Mouse (Mus musculus) gonadal fat pad, adult 2 months (tissue): ENCODE measurements at regions not wholly inside any gene's neighbourhood (a gene's known extent, or its start where the extent isn't known, plus 50 kb on each side); places are given as distances from the start of the nearest gene placed in this dataset.
"Not testable (repeated sequence)": the region's sequence is repeated elsewhere in the genome, so short reads cannot be mapped to it uniquely, and the experiment has no call there.

Source experiments
- DNase-seq: peaks from one replicate; pipeline ENCODE4 v3.0.0-alpha.2; 2012; ENCODE audit warnings: low read depth

DNA sequence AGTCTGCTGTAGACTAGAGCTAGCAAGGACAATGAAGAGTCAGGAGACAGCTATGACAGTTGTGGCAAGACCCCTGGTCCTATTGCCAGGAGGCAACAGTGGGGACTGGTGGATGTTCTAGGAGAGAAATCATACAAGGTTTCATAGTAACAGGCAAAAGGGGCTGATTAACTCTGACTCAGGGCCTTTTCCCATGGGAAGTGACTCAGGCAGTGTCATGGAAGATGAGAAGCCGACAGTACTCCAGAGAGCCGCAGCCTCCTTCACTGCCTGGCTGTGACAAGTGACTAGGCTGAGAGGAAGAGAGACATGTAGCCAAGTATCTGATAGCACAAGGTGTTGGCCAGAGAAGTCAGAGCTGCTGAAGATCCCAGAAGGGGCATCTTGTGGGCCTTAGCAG, 145.3 kb upstream of the Haao start:
- no peak for DNase-seq

DNA sequence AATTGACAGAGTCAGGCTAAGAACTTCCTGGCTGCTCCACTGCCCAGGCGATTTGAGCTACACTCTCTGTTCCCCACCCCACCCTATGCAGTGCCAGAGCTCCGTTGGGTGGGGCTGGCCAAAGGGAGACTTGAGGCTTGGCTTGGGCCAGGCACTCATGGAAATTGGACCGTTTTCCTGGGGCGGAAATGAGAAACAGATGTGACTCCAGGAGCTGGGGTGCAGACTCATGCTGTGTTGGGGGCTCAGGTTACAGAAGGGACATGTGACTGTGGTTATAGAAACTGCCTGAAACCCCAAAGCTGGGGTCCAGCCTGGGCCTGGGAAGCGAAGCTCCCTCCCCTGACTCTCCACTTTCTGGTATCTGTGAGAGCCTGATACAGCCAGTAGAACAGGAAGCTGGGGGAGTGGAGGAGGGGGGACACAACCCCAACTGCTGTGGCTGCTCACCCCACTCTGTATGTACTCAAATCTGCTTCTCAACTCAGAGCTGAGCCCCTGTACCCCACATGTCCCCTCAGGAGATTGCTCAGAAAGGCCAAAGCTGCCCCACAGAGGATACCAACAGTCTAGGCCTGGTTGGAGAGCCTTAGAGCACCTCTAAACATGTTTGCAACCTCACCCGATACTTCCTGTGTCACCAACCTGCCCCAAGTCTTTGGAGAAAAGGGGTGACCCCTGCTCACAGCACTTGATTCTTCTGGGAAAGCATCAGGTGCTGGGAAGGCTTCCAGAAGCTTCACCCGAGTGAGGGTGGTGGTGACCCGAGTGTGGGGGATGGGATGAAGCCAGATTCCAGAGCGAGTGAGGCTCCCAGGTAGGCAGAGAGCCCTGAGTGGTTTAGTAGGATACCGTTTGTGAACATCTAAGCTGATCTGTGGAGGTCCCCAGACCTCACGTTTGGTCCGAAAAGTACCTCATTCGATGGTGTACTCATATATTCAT, 142.9 kb upstream of the Haao start:
- DNase-seq = no peak

DNA sequence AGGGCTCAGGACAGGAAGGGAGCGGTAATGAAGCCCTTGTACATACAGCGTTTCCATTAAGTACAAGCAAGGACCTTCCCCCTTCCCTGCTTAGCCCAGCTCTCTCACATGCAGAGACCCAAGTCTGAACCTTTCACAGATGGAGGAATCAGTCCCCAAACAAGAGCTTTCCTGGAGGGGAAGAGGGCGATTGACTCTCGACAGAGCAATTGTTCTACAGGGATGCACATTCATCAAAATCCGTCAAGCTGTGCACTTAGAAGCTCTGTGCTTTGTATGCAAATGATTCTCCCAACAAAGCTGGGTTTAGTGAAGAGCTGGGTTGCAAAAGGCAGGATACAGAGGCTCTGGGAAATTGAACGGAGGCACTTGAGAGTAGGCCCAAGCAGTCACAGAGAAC, 141.1 kb upstream of the Haao start:
- no peak for DNase-seq

DNA sequence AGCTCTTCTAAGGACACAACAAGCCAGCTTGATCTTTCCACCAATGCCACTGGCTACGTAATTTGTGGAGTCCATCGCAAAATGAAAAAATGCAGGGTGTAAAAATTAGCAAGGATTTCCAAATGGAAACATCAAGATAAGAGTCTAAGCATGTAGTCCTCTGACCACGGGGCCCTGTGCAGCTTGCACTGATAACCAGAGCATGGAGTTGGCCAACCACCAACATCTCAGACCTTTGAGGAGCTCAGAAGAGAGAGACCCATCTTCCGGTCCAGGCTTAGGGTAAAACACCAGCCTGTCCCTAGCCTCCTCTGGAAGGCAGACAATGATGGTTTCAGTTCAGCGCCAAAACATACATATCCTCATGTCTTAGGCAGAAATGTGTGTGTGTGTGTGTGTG, 140.4 kb upstream of the Haao start:
- no peak for DNase-seq

DNA sequence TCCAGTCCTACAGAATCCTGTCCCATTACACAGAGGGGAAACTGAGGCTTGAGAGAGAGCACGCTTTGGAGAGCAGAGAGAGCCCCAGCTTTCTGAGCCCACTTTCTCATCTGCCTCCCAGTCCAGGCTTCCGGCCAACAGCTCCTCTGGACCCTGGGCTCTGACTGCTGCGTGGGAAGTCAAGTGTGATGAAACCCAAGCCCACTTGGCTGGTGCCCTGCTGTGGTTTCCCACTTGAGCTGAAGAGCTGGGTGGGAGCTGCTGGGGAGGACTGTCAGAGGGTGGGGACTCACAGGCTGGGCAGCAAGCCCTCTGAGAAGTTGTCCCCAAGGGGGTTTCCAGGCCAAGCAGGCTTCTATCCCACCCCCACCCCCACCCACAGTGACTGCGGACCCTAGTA, 139.9 kb upstream of the Haao start:
- no peak for DNase-seq

DNA sequence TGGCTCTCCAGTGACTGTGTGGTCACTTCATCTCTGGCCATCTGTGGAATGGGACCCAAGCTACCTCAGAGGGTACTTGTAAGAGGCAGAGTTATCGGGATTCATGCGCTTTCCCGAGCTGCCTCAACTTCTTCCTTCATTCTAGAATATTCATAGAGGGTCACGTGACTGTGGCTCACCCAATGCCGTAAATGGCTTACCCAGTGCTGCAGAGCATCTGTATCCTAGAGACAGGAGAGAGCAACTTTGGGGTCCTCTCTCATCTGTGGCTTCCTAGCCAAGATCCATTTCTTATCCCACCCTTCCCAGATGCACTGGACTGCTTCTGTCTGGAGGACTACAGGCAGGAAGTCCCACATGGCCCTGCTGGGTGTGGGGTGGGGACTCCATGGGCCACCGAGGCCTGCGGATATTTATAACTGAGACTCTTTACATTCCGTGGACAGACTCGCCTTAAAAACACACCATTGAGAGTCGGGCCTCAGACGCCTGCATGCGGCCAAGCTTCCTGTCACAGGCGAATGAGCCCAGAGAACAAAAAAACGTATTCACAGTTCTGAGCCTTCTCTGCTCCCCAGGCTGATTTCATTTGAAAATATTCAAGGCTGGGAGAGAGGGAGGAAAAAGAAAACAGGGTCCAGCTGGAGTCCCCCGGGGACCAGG, 138.3 kb upstream of the Haao start:
- no peak for DNase-seq

DNA sequence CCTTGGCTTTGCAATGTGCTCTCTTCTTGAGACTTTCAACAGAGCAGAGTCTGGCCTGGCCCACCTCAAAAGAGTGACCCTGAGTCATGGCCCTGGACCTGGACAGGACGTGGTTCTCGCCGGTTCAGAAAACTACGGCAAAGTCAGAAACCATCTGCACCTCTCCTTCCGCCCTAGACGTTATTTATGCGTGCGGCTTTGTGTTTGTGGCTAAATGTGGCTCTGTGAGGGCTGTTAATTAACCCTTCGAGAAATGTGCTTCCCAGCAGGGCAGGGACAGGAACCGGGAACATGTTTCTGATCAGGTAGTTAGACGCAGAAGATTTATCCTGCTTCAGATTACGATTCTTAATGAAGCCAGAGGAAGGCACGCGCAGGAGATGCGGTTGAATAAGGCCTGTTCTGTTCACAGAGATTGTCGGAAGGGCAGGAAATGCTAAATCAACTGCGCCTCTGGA, 137.6 kb upstream of the Haao start:
- DNase-seq = no peak

DNA sequence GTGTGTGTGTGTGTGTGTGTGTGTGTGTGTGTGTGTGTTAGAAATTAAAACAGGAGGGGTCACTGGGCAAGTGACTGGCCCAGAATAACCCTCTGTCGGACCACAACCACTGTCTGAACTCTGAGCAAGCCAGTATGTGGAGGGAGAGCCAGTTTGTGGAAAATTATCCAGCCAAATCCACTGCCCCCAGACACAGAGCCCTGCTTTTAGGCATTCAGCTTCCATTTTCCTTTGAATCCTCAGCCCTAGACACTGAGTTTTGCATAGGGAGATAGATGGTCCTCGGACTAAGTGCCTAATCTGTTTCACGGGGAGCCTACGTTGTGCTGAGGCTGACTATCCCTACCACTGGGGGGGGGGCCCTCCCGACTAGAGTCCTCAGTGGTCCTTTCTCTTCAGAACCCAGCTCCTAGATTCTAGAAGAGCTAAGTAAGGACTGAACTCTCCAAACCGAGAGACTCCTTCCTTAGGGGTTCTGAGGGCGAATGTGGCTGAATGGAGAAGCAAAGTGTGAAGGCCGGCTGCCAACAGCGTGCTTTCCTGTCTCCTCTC, 136.2 kb upstream of the Haao start:
- DNase-seq = no peak

DNA sequence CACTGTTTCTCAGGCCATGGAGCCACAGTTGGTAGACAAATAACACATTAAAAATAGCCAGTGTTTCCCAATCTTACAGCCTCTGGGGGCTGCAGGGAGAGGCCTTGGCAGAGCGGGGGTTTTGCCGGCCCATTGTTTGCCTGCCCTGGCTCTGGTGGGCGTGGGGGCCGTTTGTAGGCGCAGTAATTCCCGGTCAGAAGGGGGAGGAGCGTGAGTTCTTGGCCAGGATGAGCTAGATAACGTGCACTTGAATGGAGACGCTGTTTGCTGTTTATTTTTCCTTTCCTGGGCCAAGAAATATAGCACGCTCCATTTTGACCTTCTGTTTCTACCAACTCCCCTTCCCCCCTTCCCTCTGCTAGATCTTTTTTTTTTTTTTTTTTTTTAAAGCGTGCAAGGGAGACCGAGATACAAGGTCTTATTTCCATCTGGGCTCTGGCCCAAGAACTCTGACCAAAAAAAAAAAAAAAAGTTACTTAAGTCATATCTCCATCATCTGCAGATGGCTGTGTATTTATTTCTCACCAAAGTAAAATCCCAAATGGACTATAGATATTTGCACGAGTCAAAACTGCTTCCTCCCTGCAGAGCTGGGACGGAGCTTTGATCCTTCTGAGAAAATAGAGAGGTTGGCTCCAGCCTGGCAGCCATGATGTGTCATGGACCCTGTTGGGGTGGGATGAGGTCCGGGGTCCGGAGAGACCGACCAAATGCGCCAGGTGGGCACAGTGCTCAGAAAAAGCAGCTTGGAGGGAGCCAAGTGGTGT, 135.5 kb upstream of the Haao start:
- DNase-seq = no peak

DNA sequence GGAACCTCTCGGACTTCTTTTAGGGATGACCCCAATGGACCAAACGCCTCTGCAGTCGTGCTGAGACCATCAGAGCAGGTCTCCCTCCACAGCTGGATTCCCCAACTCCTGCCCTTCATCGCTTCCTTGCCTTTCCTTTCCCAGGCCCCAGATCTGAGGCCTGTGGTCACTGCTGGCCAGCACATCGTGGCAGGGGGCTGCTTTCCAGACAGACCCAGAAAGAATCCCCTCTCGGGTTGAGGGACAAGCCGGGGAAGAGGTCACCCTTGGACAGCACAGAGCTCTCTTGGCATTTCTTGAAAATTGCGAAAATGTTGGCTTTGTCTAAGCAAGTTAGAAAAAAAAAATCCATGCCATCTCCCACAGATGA, 134.9 kb upstream of the Haao start:
- no peak for DNase-seq

DNA sequence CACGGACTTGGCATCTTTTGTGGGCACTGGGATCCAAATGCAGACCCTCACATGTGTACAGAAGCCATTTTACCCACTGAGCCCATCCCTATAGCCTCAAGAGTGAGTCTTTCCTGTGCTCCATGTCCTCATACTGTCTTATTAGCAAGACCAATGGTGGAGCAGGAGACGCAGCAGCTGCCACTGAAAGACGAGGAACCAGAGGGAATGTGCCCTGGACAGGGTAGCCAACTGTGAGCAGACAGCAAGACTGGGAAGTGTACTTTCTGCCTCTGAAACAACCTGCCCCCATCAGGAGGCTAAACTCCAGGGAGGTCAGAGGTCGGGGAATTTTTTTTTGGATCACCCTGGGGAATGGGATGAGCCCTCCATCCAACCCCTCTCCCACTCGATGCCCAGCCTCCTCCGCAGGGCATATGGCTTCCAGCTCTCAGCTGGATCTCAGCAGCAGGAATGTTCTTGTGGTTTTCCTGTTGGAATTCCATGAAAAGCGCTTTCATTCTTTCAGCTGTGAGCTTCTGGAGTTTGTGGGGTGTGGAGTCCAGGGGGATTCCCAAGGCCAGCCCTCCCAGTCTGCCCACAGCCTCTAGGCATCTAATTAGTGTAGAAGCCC, 131.2 kb upstream of the Haao start:
- no peak for DNase-seq

DNA sequence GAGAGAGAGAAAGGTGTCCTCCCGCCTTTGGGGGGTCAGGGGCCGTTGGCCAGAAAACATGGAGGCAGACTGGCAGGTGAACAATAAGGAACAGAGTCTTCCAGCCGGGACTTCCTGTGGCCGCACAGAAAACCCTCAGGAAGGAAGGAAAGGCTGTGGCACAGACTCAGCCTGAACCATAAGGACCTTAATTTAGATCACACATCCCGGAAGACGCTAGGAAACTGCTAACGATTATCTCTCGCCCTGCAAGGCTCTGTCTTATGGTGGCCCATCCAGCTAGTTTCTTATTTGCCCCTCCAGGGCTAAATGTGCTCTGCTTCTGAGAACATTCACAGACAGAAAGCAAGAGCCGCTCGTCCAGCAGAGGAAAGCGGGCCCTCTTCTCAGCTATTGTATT, 130.0 kb upstream of the Haao start:
- DNase-seq = no peak

DNA sequence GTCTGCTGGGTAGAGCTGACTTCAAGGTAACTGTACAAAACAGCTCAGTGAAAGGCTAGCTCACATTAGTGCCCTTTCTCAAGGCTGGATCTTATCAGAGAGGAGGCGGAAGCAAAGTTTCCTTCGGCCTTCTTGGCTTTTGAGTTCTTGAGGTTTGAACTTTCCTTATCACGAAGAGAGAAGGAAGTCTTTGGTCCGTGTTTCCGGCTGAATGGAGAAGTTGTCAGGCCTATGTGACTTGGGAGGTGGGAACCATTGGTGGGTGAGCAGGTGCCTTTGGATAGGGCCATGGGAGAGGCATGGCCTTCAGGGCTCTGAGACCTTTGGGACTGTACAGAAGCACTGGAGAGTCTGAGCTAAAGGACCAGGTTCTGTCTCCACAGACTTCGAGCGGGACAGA, 128.1 kb upstream of the Haao start:
- DNase-seq = no peak

DNA sequence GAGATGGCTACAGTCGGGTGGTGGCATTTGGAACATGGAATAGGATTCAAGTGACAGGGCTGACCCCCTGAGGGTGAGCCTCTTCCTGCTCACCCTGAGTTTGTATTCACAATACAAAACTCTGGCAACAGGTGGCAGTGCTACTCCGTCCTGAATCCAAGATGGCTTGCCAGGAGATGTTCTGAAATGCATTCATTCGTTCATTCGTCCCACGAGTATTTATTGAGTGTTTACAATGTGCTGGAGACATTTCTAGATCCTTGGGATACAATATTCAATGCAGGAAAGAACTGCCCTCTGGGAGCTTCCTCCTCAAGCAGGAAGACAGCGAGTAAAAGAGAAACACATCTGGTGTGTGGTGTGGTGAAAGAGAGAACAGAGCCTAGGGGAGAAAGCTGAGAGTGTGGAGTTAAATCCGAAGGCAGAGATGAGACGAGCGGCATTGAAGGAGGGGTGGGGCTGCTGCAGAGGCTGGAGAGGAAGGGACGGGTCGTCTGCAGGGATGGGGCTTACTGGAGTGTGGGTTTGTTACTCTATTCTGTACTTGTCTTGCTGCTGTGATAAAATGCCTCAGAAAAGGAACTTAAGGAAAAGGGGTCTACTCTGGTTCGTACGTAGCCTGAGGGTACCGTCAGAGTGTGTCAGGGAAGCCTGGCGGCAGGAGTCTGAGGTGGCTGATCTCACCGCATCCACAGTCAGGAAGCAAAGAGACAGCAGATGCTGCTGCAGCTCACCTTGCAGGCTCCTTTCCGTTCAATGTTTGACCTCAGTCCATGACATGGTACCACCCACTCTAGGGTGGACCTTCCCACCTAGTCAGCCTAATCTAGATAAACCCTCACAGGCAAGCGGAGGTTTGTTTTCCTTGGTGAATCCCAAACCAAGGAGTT, 125.9 kb upstream of the Haao start:
- no peak for DNase-seq

DNA sequence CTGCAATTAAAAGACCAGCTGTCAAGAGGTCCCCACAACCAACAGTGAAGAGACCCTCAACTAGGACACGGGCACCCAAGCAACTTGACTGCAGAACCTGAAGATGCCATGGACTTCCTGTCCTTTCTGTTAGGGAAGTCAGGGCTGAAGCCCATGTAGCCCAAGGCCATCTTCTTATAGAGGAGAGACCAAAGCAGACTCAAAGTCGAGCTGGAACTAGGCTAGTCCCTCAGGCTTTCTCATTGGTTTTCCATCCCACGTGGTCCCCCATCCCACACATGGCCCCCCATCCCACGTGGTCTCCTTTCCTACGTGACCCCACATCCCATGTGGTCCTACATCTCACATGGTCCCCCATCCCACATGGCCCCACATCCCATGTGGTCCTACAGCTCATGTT, 125.1 kb upstream of the Haao start:
- no peak for DNase-seq

DNA sequence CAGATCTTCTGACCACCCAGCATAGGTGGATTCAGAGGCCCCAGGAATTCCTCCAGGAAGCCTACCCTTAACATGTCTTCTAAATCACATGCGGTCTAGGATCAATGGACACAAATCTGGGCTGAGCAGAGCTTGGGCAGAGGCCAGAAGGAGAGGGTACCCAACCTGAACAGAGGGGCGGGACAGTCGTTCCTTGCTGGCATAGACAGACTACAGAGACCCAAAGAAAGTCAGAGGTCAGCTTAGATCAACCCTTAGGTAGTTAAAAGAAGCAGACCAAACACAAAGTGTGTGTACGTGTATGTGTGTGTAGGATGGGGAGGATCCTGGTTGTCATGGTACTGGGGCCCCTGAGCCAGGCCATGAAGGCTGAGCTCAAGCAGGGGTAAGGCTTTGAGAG, 124.7 kb upstream of the Haao start:
- no peak for DNase-seq

DNA sequence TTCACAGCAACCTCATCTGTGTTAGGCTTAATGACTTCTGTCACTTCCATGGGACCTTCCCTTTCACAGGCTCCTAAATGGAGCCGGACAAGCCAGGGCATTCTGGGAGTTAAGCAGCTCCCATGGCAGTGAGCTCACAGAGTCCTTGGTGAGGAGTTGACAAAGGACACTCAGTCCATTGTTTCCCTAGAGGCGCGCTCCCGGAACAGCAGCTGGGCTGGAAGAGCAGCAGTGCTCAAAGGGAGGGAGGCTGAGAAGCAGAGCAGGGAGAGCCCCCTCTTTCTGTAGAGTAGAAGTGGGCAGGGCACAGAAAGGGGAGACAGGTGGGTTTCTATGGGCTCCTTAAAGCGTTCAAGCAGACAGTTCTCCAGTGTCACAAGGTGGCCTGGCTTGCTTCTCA, 124.3 kb upstream of the Haao start:
- no peak for DNase-seq

DNA sequence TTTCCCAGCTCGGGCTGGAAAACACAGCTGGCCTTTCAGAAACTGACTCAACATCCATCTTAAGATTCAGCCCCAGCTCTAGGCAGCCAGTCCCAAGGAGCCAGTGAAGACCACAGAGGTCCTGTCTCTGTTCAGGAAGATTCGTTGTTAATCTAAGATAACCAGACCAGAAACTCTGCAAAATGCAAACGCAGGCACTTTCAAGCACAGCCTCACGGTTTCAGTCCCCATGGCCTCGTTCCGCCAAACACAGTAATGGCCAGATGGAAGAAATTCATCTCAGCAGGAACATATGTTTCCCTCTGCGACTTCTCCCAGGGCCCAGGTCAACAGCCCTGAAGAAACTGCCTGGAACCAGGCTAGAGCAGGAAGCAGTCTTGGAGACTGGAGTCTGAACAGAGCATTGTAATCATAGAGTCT, 121.7 kb upstream of the Haao start:
- DNase-seq = no peak

DNA sequence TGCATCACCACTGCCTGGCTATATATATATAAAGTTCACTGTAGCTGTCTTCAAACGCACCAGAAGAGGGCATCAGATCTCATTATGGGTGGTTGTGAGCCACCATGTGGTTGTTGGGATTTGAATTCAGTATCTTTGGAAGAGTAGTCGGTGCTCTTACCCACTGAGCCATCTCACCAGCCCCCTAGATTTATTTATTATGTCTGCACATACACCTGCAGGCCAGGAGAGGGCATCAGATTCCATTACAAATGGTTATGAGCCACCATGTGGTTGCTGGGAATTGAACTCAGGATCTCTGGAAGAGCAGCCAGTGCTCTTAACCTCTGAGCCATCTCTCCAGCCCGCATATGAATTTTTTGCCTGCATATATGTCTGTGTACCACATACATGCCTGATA, 120.4 kb upstream of the Haao start:
- DNase-seq = not testable (repeated sequence)

DNA sequence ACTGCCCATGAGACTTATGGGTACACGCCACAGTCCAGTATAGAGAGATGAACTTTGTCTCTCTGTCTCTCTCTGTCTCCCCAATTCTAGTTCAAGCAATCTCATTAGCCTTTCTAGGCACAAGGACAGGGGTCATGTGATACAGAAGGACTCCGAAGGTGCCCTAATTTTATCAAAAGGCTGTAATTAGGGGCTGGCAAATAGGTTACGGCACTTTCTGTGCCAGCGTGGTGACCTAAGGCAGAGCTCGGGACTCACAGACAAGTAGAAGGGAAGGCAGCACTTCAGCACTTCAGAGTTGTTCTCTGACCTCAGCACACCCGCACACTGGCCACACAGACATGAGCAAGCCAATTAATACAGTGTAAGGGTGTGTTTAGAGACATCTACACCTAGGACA, 119.2 kb upstream of the Haao start:
- DNase-seq = no peak
